Mouse (Mus musculus): ENCODE results near the gene Chaf1a. TPM values are rescaled to one million over a fixed set of nuclear protein-coding genes. Genes with fewer than 3 reads are reported as not detected.

Gene Chaf1a
- polyA plus RNA-seq (2015; fragmentation: Nextera tagmentation; extraction: Ambion mirVana), result 4.8 and 5.2 TPM in 2 replicates

- Histone ChIP-seq H3K4me1 (replicated peaks; ENCODE audit: control insufficient read depth, insufficient read depth, low read length) (peaks cover 11% of the 10 kb centered on the region; the same call in 1 of the 2 replicates), H3K9ac (ENCODE audit: low read depth, low read length) (peak within 1 kb of the TSS; percentile 80), H3K36me3 (ENCODE audit: control insufficient read depth, insufficient read depth) (0 out of 2 replicates have a peak, but pooled peaks cover 6% of the 10 kb centered on the region), H3K4me2 (replicated peaks; ENCODE audit: low read depth) (peak within 1 kb of the TSS; percentile 93), H3K4me3 (ENCODE audit: low read depth, low read length) (peak within 1 kb of the TSS; percentile 78), H3K27me3 (replicated peaks; ENCODE audit: control insufficient read depth, insufficient read depth, low read length) (no peaks in the 10 kb centered on the region), H3K9me3 (ENCODE audit: control insufficient read depth) (no peaks in the 10 kb centered on the region), H3K27ac (ENCODE audit: low read depth, low read length) (peak within 1 kb of the TSS; percentile 82)
- ATAC-seq, result peak; percentile 78
- WGBS, result under 1% methylated on average over 68 of the region's 68 CpGs
- no peak for TF ChIP-seq CTCF (IDR thresholded peaks at IDR 0.05; ENCODE audit: low read depth)
Observed at GRCm38 (mm10) chr17:56040030-56040856, at the start of gene Chaf1a. Gene Chaf1a, plus strand, starts transcription at chr17:56040439.

DNA sequence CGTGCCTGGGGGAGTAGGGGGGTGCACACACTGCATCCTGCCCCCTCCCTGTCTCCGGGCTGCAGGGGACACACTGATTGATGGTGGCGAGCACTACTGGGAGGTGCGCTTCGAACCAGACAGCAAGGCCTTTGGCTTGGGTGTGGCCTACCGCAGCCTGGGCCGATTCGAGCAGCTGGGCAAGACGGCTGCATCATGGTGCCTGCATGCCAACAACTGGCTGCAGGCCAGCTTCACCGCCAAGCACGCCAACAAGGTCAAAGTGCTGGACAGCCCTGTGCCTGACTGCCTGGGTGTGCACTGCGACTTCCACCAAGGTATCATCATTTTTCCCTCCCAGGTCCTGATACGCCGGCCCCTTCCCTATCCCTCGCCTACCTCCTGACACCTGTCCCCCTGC lies 44.2 kb upstream of the Chaf1a start:
- Histone ChIP-seq H3K36me3 (ENCODE audit: control insufficient read depth, insufficient read depth) (peaks cover 17% of the 10 kb centered on the region; the same call in 1 of the 2 replicates), H3K9me3 (ENCODE audit: control insufficient read depth) (no peaks in the 10 kb centered on the region), H3K4me3 (ENCODE audit: low read depth, low read length) (no peak overlapping the region), H3K27ac (ENCODE audit: low read depth, low read length) (0 out of 2 replicates have a peak overlapping the region, but pooled peaks have one; percentile 11), H3K4me1 (replicated peaks; ENCODE audit: control insufficient read depth, insufficient read depth, low read length) (no peaks in the 10 kb centered on the region), H3K9ac (ENCODE audit: low read depth, low read length) (no peak overlapping the region), H3K27me3 (replicated peaks; ENCODE audit: control insufficient read depth, insufficient read depth, low read length) (no peaks in the 10 kb centered on the region), H3K4me2 (replicated peaks; ENCODE audit: low read depth) (no peak overlapping the region; the same call in 1 of the 2 replicates)
- no peak for TF ChIP-seq CTCF (IDR thresholded peaks at IDR 0.05; ENCODE audit: low read depth)
- WGBS, result 59% methylated on average over 15 of the region's 15 CpGs
- peak; percentile 64 for ATAC-seq

GRCm38 (mm10) chr17:55999794-56000499 lies 40.3 kb upstream of the Chaf1a start:
- Histone ChIP-seq H3K4me3 (ENCODE audit: low read depth, low read length) (no peak overlapping the region), H3K36me3 (ENCODE audit: control insufficient read depth, insufficient read depth) (peaks cover 24% of the 10 kb centered on the region), H3K9me3 (ENCODE audit: control insufficient read depth) (no peaks in the 10 kb centered on the region), H3K9ac (ENCODE audit: low read depth, low read length) (no peak overlapping the region), H3K27ac (ENCODE audit: low read depth, low read length) (no peak overlapping the region), H3K27me3 (replicated peaks; ENCODE audit: control insufficient read depth, insufficient read depth, low read length) (no peaks in the 10 kb centered on the region), H3K4me2 (replicated peaks; ENCODE audit: low read depth) (no peak overlapping the region), H3K4me1 (replicated peaks; ENCODE audit: control insufficient read depth, insufficient read depth, low read length) (no peaks in the 10 kb centered on the region)
- peak; percentile 11; the same call in 1 of the 2 replicates for TF ChIP-seq CTCF (IDR thresholded peaks at IDR 0.05; ENCODE audit: low read depth)
- no peak for ATAC-seq
- WGBS, result 34% methylated on average over 30 of the region's 30 CpGs

DNA sequence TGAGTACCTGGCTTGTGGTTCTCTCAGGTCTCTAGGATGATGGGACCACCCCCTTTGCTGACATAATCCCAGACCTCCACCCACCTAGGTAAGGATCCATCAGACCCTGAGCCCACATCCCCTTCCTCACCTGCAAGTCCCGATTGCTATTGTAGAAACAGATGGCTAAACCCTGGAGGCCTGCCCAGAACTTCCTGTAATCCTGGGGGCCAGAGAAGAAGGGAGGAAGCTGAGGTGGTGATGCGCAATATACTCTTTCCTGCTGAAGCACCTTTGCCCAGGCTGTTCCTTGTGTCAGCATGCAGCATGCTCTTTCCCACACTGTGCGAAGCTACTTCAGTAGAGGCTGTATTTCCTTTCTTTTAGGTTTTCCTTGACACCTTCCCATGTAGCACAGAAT lies 37.2 kb upstream of the Chaf1a start:
- Histone ChIP-seq H3K9me3 (ENCODE audit: control insufficient read depth) (no peaks in the 10 kb centered on the region), H3K4me3 (ENCODE audit: low read depth, low read length) (no peak overlapping the region), H3K27ac (ENCODE audit: low read depth, low read length) (no peak overlapping the region), H3K9ac (ENCODE audit: low read depth, low read length) (no peak overlapping the region), H3K36me3 (ENCODE audit: control insufficient read depth, insufficient read depth) (peaks cover 15% of the 10 kb centered on the region), H3K27me3 (replicated peaks; ENCODE audit: control insufficient read depth, insufficient read depth, low read length) (no peaks in the 10 kb centered on the region), H3K4me1 (replicated peaks; ENCODE audit: control insufficient read depth, insufficient read depth, low read length) (peaks cover 5% of the 10 kb centered on the region; the same call in 1 of the 2 replicates), H3K4me2 (replicated peaks; ENCODE audit: low read depth) (no peak overlapping the region)
- no peak for ATAC-seq
- no peak for TF ChIP-seq CTCF (IDR thresholded peaks at IDR 0.05; ENCODE audit: low read depth)
- WGBS, result 67% methylated on average over 3 of the region's 3 CpGs

- peak within 1 kb of the TSS; percentile 76 for H3K27ac ChIP-seq (ENCODE audit: low read depth, low read length)
- no peak for TF ChIP-seq CTCF (IDR thresholded peaks at IDR 0.05; ENCODE audit: low read depth)
- 0 out of 2 replicates have a peak, but pooled peaks have one; percentile 16 for ATAC-seq
- H3K36me3 ChIP-seq (ENCODE audit: control insufficient read depth, insufficient read depth), result peaks cover 9% of the 10 kb centered on the region
- WGBS, result 16% methylated on average over 13 of the region's 13 CpGs
- peak within 1 kb of the TSS; percentile 38 for H3K4me3 ChIP-seq (ENCODE audit: low read depth, low read length)
- no peaks in the 10 kb centered on the region for H3K9me3 ChIP-seq (ENCODE audit: control insufficient read depth)
- H3K4me2 ChIP-seq (replicated peaks; ENCODE audit: low read depth), result peak within 1 kb of the TSS; percentile 71
- H3K27me3 ChIP-seq (replicated peaks; ENCODE audit: control insufficient read depth, insufficient read depth, low read length), result no peaks in the 10 kb centered on the region
- peaks cover 11% of the 10 kb centered on the region; the same call in 1 of the 2 replicates for H3K4me1 ChIP-seq (replicated peaks; ENCODE audit: control insufficient read depth, insufficient read depth, low read length)
- H3K9ac ChIP-seq (ENCODE audit: low read depth, low read length), result peak within 1 kb of the TSS; percentile 40
Observed at GRCm38 (mm10) chr17:56005415-56006061, 34.7 kb upstream of the Chaf1a start, which contains the start of the genes Stap2 and Mpnd. Gene Stap2, minus strand, starts transcription at chr17:56005584. Gene Mpnd, plus strand, starts transcription at chr17:56005711.
